Mouse (Mus musculus) hindbrain, embryonic 16.5 days (tissue): Measurements from ENCODE around the gene Ankfn1. TPM values are rescaled to one million over a fixed set of nuclear protein-coding genes. Genes with fewer than 3 reads are reported as not detected.

Experiments
- ATAC-seq: fragments of 200-750 bp; cut with Nextera tagmentation; 2 replicates; pipeline ENCODE4 v1.8.0; 2017; ENCODE audit warnings: moderate TSS enrichment, moderate library complexity
- H3K27ac ChIP-seq: fragments of 300-500 bp; sonication (generic); 2 replicates; pipeline ENCODE4 v1.5.1; 2014; ENCODE audit warnings: low read depth, mild to moderate bottlenecking, control low read depth, low read length, moderate library complexity
- H3K27me3 ChIP-seq: fragments of 300-500 bp; sonication (generic); replicated peaks from 2 replicates; pipeline ENCODE4 v1.6.1; 2014; ENCODE audit warnings: low read length; ENCODE audit not compliant: control insufficient read depth, insufficient read depth
- H3K36me3 ChIP-seq: fragments of 300-500 bp; sonication (generic); 2 replicates; pipeline ENCODE4 v1.6.1; 2014; ENCODE audit warnings: mild to moderate bottlenecking, low read length, moderate library complexity, mixed read lengths; ENCODE audit not compliant: control insufficient read depth, insufficient read depth
- H3K4me1 ChIP-seq: fragments of 300-500 bp; sonication (generic); 2 replicates; pipeline ENCODE4 v1.6.1; 2014; ENCODE audit warnings: low read depth, low read length; ENCODE audit not compliant: control insufficient read depth, insufficient read depth
- H3K4me2 ChIP-seq: fragments of 300-500 bp; sonication (generic); 2 replicates; pipeline ENCODE4 v1.6.1; 2014; ENCODE audit warnings: mild to moderate bottlenecking, low read length, control low read depth, moderate library complexity
- H3K4me3 ChIP-seq: fragments of 300-500 bp; sonication (generic); 2 replicates; pipeline ENCODE4 v1.5.1; 2014; ENCODE audit warnings: mild to moderate bottlenecking, low read length, control low read depth, moderate library complexity
- H3K9ac ChIP-seq: fragments of 300-500 bp; sonication (generic); 2 replicates; pipeline ENCODE4 v1.6.1; 2014; ENCODE audit warnings: low read depth, mild to moderate bottlenecking, control low read depth, low read length, moderate library complexity
- H3K9me3 ChIP-seq: fragments of 300-500 bp; sonication (generic); 2 replicates; pipeline ENCODE4 v1.6.1; 2014; ENCODE audit warnings: mild to moderate bottlenecking, low read length, moderate library complexity; ENCODE audit not compliant: control insufficient read depth
- WGBS: fragments of 180-500 bp; shearing (Covaris S2); extraction: QIAGEN DNeasy Blood & Tissue Kit; methylation state at CpG from one replicate; pipeline ENCODE4 v1.1.7; 2014; 5-methylcytosine and 5-hydroxymethylcytosine counted together
- polyA plus RNA-seq: library from polyadenylated mRNA; unstranded; fragments of >200 nt; fragmentation: Nextera tagmentation; extraction: Ambion mirVana; gene quantifications from 2 replicates; pipeline ENCODE4 v1.2.1, GENCODE M21; 2015

Gene Ankfn1
- polyA plus RNA-seq, 1 experiment from 2014 or later: 4.3 TPM

- H3K36me3 ChIP-seq: no peaks in the 10 kb centered on the region
- no peak overlapping the region for H3K27ac ChIP-seq
- no peak overlapping the region for H3K4me3 ChIP-seq
- no peaks in the 10 kb centered on the region for H3K27me3 ChIP-seq
- 0 out of 2 replicates have a peak, but pooled peaks cover 2% of the 10 kb centered on the region for H3K9me3 ChIP-seq
- H3K4me2 ChIP-seq: no peak overlapping the region
- H3K9ac ChIP-seq: no peak overlapping the region
- ATAC-seq: no peak
- no peaks in the 10 kb centered on the region for H3K4me1 ChIP-seq
These were observed 120.9 kb downstream of the Ankfn1 start for GRCm38 (mm10) chr11:89656556-89656955.

- 38% methylated on average over 1 of the region's 1 CpGs for WGBS
- no peaks in the 10 kb centered on the region for H3K36me3 ChIP-seq
- no peak overlapping the region for H3K4me3 ChIP-seq
- H3K4me2 ChIP-seq: no peak overlapping the region
- H3K9ac ChIP-seq: no peak overlapping the region
- no peaks in the 10 kb centered on the region for H3K4me1 ChIP-seq
- no peak for ATAC-seq
- no peaks in the 10 kb centered on the region for H3K9me3 ChIP-seq
- H3K27me3 ChIP-seq: no peaks in the 10 kb centered on the region
- no peak overlapping the region for H3K27ac ChIP-seq
These were observed 141.7 kb downstream of the Ankfn1 start for GRCm38 (mm10) chr11:89635740-89636139.

GRCm38 (mm10) chr11:89631315-89631714 is 146.1 kb downstream of the Ankfn1 start:
- WGBS: 92% methylated on average over 2 of the region's 2 CpGs
- Histone ChIP-seq H3K9ac (no peak overlapping the region), H3K4me2 (no peak overlapping the region), H3K4me3 (no peak overlapping the region), H3K9me3 (no peaks in the 10 kb centered on the region), H3K36me3 (no peaks in the 10 kb centered on the region), H3K4me1 (no peaks in the 10 kb centered on the region), H3K27ac (no peak overlapping the region), H3K27me3 (no peaks in the 10 kb centered on the region)
- no peak for ATAC-seq

GRCm38 (mm10) chr11:89628562-89628961 is 148.9 kb downstream of the Ankfn1 start:
- 88% methylated on average over 6 of the region's 6 CpGs for WGBS
- Histone ChIP-seq H3K9me3 (no peaks in the 10 kb centered on the region), H3K4me3 (no peak overlapping the region), H3K4me2 (no peak overlapping the region), H3K4me1 (no peaks in the 10 kb centered on the region), H3K36me3 (no peaks in the 10 kb centered on the region), H3K9ac (no peak overlapping the region), H3K27ac (no peak overlapping the region), H3K27me3 (no peaks in the 10 kb centered on the region)
- no peak for ATAC-seq

GRCm38 (mm10) chr11:89627232-89627631 is 150.2 kb downstream of the Ankfn1 start:
- no peaks in the 10 kb centered on the region for H3K36me3 ChIP-seq
- ATAC-seq: no peak
- no peaks in the 10 kb centered on the region for H3K27me3 ChIP-seq
- no peak overlapping the region for H3K4me2 ChIP-seq
- H3K4me1 ChIP-seq: no peaks in the 10 kb centered on the region
- no peak overlapping the region for H3K27ac ChIP-seq
- H3K4me3 ChIP-seq: no peak overlapping the region
- H3K9me3 ChIP-seq: no peaks in the 10 kb centered on the region
- H3K9ac ChIP-seq: no peak overlapping the region

- Histone ChIP-seq H3K4me2 (no peak overlapping the region), H3K27ac (no peak overlapping the region), H3K9me3 (no peaks in the 10 kb centered on the region), H3K27me3 (no peaks in the 10 kb centered on the region), H3K9ac (no peak overlapping the region), H3K36me3 (no peaks in the 10 kb centered on the region), H3K4me3 (no peak overlapping the region), H3K4me1 (no peaks in the 10 kb centered on the region)
- ATAC-seq: no peak
- WGBS: 54% methylated on average over 13 of the region's 13 CpGs
These were observed 153.6 kb downstream of the Ankfn1 start for GRCm38 (mm10) chr11:89623698-89624445.

- H3K9me3 ChIP-seq: no peaks in the 10 kb centered on the region
- H3K36me3 ChIP-seq: no peaks in the 10 kb centered on the region
- peak; percentile 69 for ATAC-seq
- no peak overlapping the region for H3K4me3 ChIP-seq
- no peaks in the 10 kb centered on the region for H3K27me3 ChIP-seq
- no peak overlapping the region for H3K9ac ChIP-seq
- H3K27ac ChIP-seq: no peak overlapping the region
- H3K4me2 ChIP-seq: no peak overlapping the region
- H3K4me1 ChIP-seq: no peaks in the 10 kb centered on the region
These were observed 157.5 kb downstream of the Ankfn1 start for GRCm38 (mm10) chr11:89619955-89620354.

GRCm38 (mm10) chr11:89615806-89616205 is 161.6 kb downstream of the Ankfn1 start:
- H3K36me3 ChIP-seq: no peaks in the 10 kb centered on the region

GRCm38 (mm10) chr11:89611596-89611995 is 165.9 kb downstream of the Ankfn1 start:
- ATAC-seq: no peak
- Histone ChIP-seq H3K9me3 (no peaks in the 10 kb centered on the region), H3K27me3 (no peaks in the 10 kb centered on the region), H3K36me3 (no peaks in the 10 kb centered on the region), H3K9ac (no peak overlapping the region), H3K27ac (no peak overlapping the region), H3K4me3 (no peak overlapping the region), H3K4me1 (no peaks in the 10 kb centered on the region), H3K4me2 (no peak overlapping the region)
- 70% methylated on average over 3 of the region's 3 CpGs for WGBS

More at GRCm38 (mm10) chr11:89615806-89616205, 161.6 kb downstream of the Ankfn1 start:
- Histone ChIP-seq H3K27me3 (no peaks in the 10 kb centered on the region), H3K9me3 (no peaks in the 10 kb centered on the region), H3K9ac (no peak overlapping the region), H3K27ac (no peak overlapping the region), H3K4me2 (no peak overlapping the region), H3K4me1 (no peaks in the 10 kb centered on the region), H3K4me3 (no peak overlapping the region)
- no peak for ATAC-seq
- WGBS: 78% methylated on average over 2 of the region's 2 CpGs
